Mouse (Mus musculus): Measurements from ENCODE around the gene Ror1. TPM values are rescaled to one million over a fixed set of nuclear protein-coding genes. Genes with fewer than 3 reads are reported as not detected.

The Ror1 gene
- polyA plus RNA-seq, 1 experiment from 2014 or later = 1.5 TPM

- Histone ChIP-seq H3K4me3 (replicated peaks; ENCODE audit: low read length) (no peak overlapping the region), H3K27me3 (ENCODE audit: control insufficient read depth, insufficient read depth, low read length) (no peaks in the 10 kb centered on the region), H3K9ac (no peak overlapping the region), H3K9me3 (ENCODE audit: control insufficient read depth, low read length) (no peaks in the 10 kb centered on the region), H3K4me2 (replicated peaks) (no peak overlapping the region), H3K36me3 (replicated peaks; ENCODE audit: control insufficient read depth, insufficient read depth) (no peaks in the 10 kb centered on the region), H3K4me1 (replicated peaks; ENCODE audit: control insufficient read depth, insufficient read depth, low read length) (no peaks in the 10 kb centered on the region), H3K27ac (no peak overlapping the region)
- no peak for DNase-seq (ENCODE audit: low spot score)
- ATAC-seq (ENCODE audit: low FRiP score) = no peak
- 77% methylated on average over 3 of the region's 3 CpGs for WGBS
Observed at GRCm38 (mm10) chr4:100401078-100401477, 305.5 kb downstream of the Ror1 start.

- WGBS = 89% methylated on average over 14 of the region's 14 CpGs
- Histone ChIP-seq H3K27ac (no peak overlapping the region), H3K4me3 (replicated peaks; ENCODE audit: low read length) (no peak overlapping the region), H3K36me3 (replicated peaks; ENCODE audit: control insufficient read depth, insufficient read depth) (no peaks in the 10 kb centered on the region), H3K4me2 (replicated peaks) (no peak overlapping the region), H3K4me1 (replicated peaks; ENCODE audit: control insufficient read depth, insufficient read depth, low read length) (no peaks in the 10 kb centered on the region), H3K9me3 (ENCODE audit: control insufficient read depth, low read length) (no peaks in the 10 kb centered on the region), H3K9ac (no peak overlapping the region), H3K27me3 (ENCODE audit: control insufficient read depth, insufficient read depth, low read length) (no peaks in the 10 kb centered on the region)
- DNase-seq (ENCODE audit: low spot score) (no peak), ATAC-seq (ENCODE audit: low FRiP score) (no peak)
Observed at GRCm38 (mm10) chr4:100401581-100402470, 306.2 kb downstream of the Ror1 start.

- Histone ChIP-seq H3K27me3 (ENCODE audit: control insufficient read depth, insufficient read depth, low read length) (no peaks in the 10 kb centered on the region), H3K9me3 (ENCODE audit: control insufficient read depth, low read length) (no peaks in the 10 kb centered on the region), H3K4me1 (replicated peaks; ENCODE audit: control insufficient read depth, insufficient read depth, low read length) (0 out of 2 replicates have a peak, but pooled peaks cover 5% of the 10 kb centered on the region), H3K9ac (no peak overlapping the region), H3K4me3 (replicated peaks; ENCODE audit: low read length) (no peak overlapping the region), H3K36me3 (replicated peaks; ENCODE audit: control insufficient read depth, insufficient read depth) (no peaks in the 10 kb centered on the region), H3K4me2 (replicated peaks) (no peak overlapping the region), H3K27ac (no peak overlapping the region)
- DNase-seq (ENCODE audit: low spot score) (peak; percentile 88), ATAC-seq (ENCODE audit: low FRiP score) (no peak; the same call in 1 of the 2 replicates)
- 35% methylated on average over 9 of the region's 9 CpGs for WGBS
Observed at GRCm38 (mm10) chr4:100407261-100407874, 311.8 kb downstream of the Ror1 start.

- DNase-seq (ENCODE audit: low spot score) (no peak), ATAC-seq (ENCODE audit: low FRiP score) (no peak)
- Histone ChIP-seq H3K36me3 (replicated peaks; ENCODE audit: control insufficient read depth, insufficient read depth) (no peaks in the 10 kb centered on the region), H3K4me2 (replicated peaks) (no peak overlapping the region), H3K9ac (no peak overlapping the region), H3K27ac (no peak overlapping the region), H3K27me3 (ENCODE audit: control insufficient read depth, insufficient read depth, low read length) (no peaks in the 10 kb centered on the region), H3K4me1 (replicated peaks; ENCODE audit: control insufficient read depth, insufficient read depth, low read length) (0 out of 2 replicates have a peak, but pooled peaks cover 5% of the 10 kb centered on the region), H3K9me3 (ENCODE audit: control insufficient read depth, low read length) (no peaks in the 10 kb centered on the region), H3K4me3 (replicated peaks; ENCODE audit: low read length) (no peak overlapping the region)
- WGBS = 72% methylated on average over 8 of the region's 8 CpGs
Observed at GRCm38 (mm10) chr4:100409521-100409920, 313.9 kb downstream of the Ror1 start.

- WGBS = 34% methylated on average over 13 of the region's 13 CpGs
- no peaks in the 10 kb centered on the region for H3K36me3 ChIP-seq (replicated peaks; ENCODE audit: control insufficient read depth, insufficient read depth)
- no peak overlapping the region for H3K4me3 ChIP-seq (replicated peaks; ENCODE audit: low read length)
- H3K27me3 ChIP-seq (ENCODE audit: control insufficient read depth, insufficient read depth, low read length) = no peaks in the 10 kb centered on the region
- H3K4me1 ChIP-seq (replicated peaks; ENCODE audit: control insufficient read depth, insufficient read depth, low read length) = 0 out of 2 replicates have a peak, but pooled peaks cover 5% of the 10 kb centered on the region
- DNase-seq (ENCODE audit: low spot score) (no peak), ATAC-seq (ENCODE audit: low FRiP score) (0 out of 2 replicates have a peak, but pooled peaks have one; percentile 43)
- no peak overlapping the region for H3K4me2 ChIP-seq (replicated peaks)
- no peak overlapping the region for H3K9ac ChIP-seq
- H3K9me3 ChIP-seq (ENCODE audit: control insufficient read depth, low read length) = no peaks in the 10 kb centered on the region
- H3K27ac ChIP-seq = no peak overlapping the region
Observed at GRCm38 (mm10) chr4:100411841-100412539, 316.4 kb downstream of the Ror1 start.

GRCm38 (mm10) chr4:100422756-100423155 lies 327.2 kb downstream of the Ror1 start:
- ATAC-seq (ENCODE audit: low FRiP score) (no peak), DNase-seq (ENCODE audit: low spot score) (peak; percentile 43)
- 11% methylated on average over 3 of the region's 3 CpGs for WGBS
- Histone ChIP-seq H3K27ac (no peak overlapping the region), H3K9ac (no peak overlapping the region), H3K27me3 (ENCODE audit: control insufficient read depth, insufficient read depth, low read length) (no peaks in the 10 kb centered on the region), H3K36me3 (replicated peaks; ENCODE audit: control insufficient read depth, insufficient read depth) (no peaks in the 10 kb centered on the region), H3K9me3 (ENCODE audit: control insufficient read depth, low read length) (no peaks in the 10 kb centered on the region), H3K4me3 (replicated peaks; ENCODE audit: low read length) (no peak overlapping the region), H3K4me1 (replicated peaks; ENCODE audit: control insufficient read depth, insufficient read depth, low read length) (no peaks in the 10 kb centered on the region), H3K4me2 (replicated peaks) (no peak overlapping the region)

- H3K9ac ChIP-seq = no peak overlapping the region
- DNase-seq (ENCODE audit: low spot score) (no peak), ATAC-seq (ENCODE audit: low FRiP score) (no peak)
- no peak overlapping the region for H3K4me2 ChIP-seq (replicated peaks)
- H3K36me3 ChIP-seq (replicated peaks; ENCODE audit: control insufficient read depth, insufficient read depth) = no peaks in the 10 kb centered on the region
- no peak overlapping the region for H3K27ac ChIP-seq
- no peaks in the 10 kb centered on the region for H3K9me3 ChIP-seq (ENCODE audit: control insufficient read depth, low read length)
- no peaks in the 10 kb centered on the region for H3K4me1 ChIP-seq (replicated peaks; ENCODE audit: control insufficient read depth, insufficient read depth, low read length)
- 83% methylated on average over 1 of the region's 1 CpGs for WGBS
- no peak overlapping the region for H3K4me3 ChIP-seq (replicated peaks; ENCODE audit: low read length)
- no peaks in the 10 kb centered on the region for H3K27me3 ChIP-seq (ENCODE audit: control insufficient read depth, insufficient read depth, low read length)
Observed at GRCm38 (mm10) chr4:100426101-100426500, 330.5 kb downstream of the Ror1 start.

- Histone ChIP-seq H3K4me1 (replicated peaks; ENCODE audit: control insufficient read depth, insufficient read depth, low read length) (no peaks in the 10 kb centered on the region), H3K4me2 (replicated peaks) (no peak overlapping the region), H3K27me3 (ENCODE audit: control insufficient read depth, insufficient read depth, low read length) (no peaks in the 10 kb centered on the region), H3K27ac (no peak overlapping the region), H3K36me3 (replicated peaks; ENCODE audit: control insufficient read depth, insufficient read depth) (no peaks in the 10 kb centered on the region), H3K9ac (no peak overlapping the region), H3K9me3 (ENCODE audit: control insufficient read depth, low read length) (no peaks in the 10 kb centered on the region), H3K4me3 (replicated peaks; ENCODE audit: low read length) (no peak overlapping the region)
- ATAC-seq (ENCODE audit: low FRiP score) (no peak), DNase-seq (ENCODE audit: low spot score) (no peak)
- WGBS = 88% methylated on average over 2 of the region's 2 CpGs
Observed at GRCm38 (mm10) chr4:100429371-100429900, 333.8 kb downstream of the Ror1 start.

All from hindbrain, embryonic 14.5 days (tissue).